21 mouse cellular contexts compared by ENCODE assay signal in genomic region chr8:79310801-79311200, GRCm38 (mm10). TPM values are rescaled to one million over a fixed set of nuclear protein-coding genes. Genes with fewer than 3 reads are reported as not detected.
DNase-seq lines count a peak whose midpoint lies in the region; ATAC-seq and TF ChIP-seq lines count a peak whose summit lies in the region.
"Had no signal": no experiment of that assay in that cellular context is flagged by ENCODE, and none has a peak within 500 bp of the region (broad histone marks: within the 10 kb centered on the region; RNA-seq: fewer than 3 reads in every experiment).

No protein-coding gene starts in this region.

- H3K9ac ChIP-seq in midbrain, embryonic 11.5 days (ENCODE audit: low read length) = no peak overlapping the region
- H3K9ac ChIP-seq in midbrain, embryonic 15.5 days = no peak overlapping the region
- no peak overlapping the region for H3K9ac ChIP-seq in ES-E14 (ENCODE audit: insufficient read depth, low read depth, low read length, poor library complexity, severe bottlenecking)
- H3K9ac ChIP-seq: embryonic facial prominence, embryonic 12.5 days; forebrain, embryonic 13.5 days; forebrain, embryonic 15.5 days had no signal

- H3K4me1 ChIP-seq in midbrain, embryonic 11.5 days (ENCODE audit: control insufficient read depth, insufficient read depth, low read length) = no peaks in the 10 kb centered on the region
- H3K4me1 ChIP-seq in midbrain, embryonic 15.5 days = no peaks in the 10 kb centered on the region
- H3K4me1 ChIP-seq in ES-E14 (ENCODE audit: control insufficient read depth in 2 of 2, insufficient read depth in 2 of 2, low read length in 2 of 2, poor library complexity in 1 of 2) = peaks cover 2 to 5% of the 10 kb centered on the region in 2 experiments; a peak in 1 of 4 replicates
- H3K4me1 ChIP-seq: embryonic facial prominence, embryonic 10.5 days; embryonic facial prominence, embryonic 12.5 days; forebrain, embryonic 13.5 days; forebrain, embryonic 15.5 days had no signal

- ATAC-seq in midbrain, embryonic 11.5 days (ENCODE audit: low FRiP score) = no peak
- ATAC-seq in midbrain, embryonic 15.5 days (replicated peaks) = no peak
- ATAC-seq: activated CD4-positive, CD25-positive, alpha-beta regulatory T cell, adult 4 months; forebrain, embryonic 13.5 days; forebrain, embryonic 15.5 days; Patski had no signal

- in situ Hi-C loops in ES-E14 (cut with MboI; ENCODE audit: low sequenced_read_pairs in 2 of 2, unreplicated experiment in 2 of 2) = no loop called here

- no peak overlapping the region for H3K27ac ChIP-seq in midbrain, embryonic 11.5 days (ENCODE audit: low read depth, low read length)
- H3K27ac ChIP-seq in midbrain, embryonic 15.5 days = no peak overlapping the region
- H3K27ac ChIP-seq in ES-E14 (ENCODE audit: insufficient read depth, low read depth, low read length, poor library complexity, severe bottlenecking) = peak overlapping the region; percentile 40; the same call in 1 of the 2 replicates
- H3K27ac ChIP-seq: embryonic facial prominence, embryonic 10.5 days; embryonic facial prominence, embryonic 12.5 days; forebrain, embryonic 13.5 days; forebrain, embryonic 15.5 days had no signal

- H3K36me3 ChIP-seq in midbrain, embryonic 11.5 days (ENCODE audit: control insufficient read depth, insufficient read depth, low read length) = no peaks in the 10 kb centered on the region
- no peaks in the 10 kb centered on the region for H3K36me3 ChIP-seq in midbrain, embryonic 15.5 days (replicated peaks)
- no peaks in the 10 kb centered on the region for H3K36me3 ChIP-seq in ES-E14 (ENCODE audit: control insufficient read depth, insufficient read depth, low read length, poor library complexity, severe bottlenecking)
- H3K36me3 ChIP-seq: embryonic facial prominence, embryonic 10.5 days; embryonic facial prominence, embryonic 12.5 days; forebrain, embryonic 15.5 days; G1E had no signal

- peak; percentile 68 for DNase-seq in midbrain, embryonic 11.5 days (ENCODE audit: low spot score, missing footprints)
- DNase-seq in thymus, postnatal 14 days = peak; percentile 13
- DNase-seq in thymus, adult 18-20 months = no peak
- DNase-seq in ES-E14 (ENCODE audit: low read depth, low spot score) = no peak
- no peak for DNase-seq in testis, postnatal 14 days (ENCODE audit: low spot score)
- DNase-seq: adrenal gland, adult 8-10 months; adrenal gland, postnatal 14 days; adrenal gland, postnatal 36 days; cerebellum, adult 11-12 months; cerebellum, adult 2 months; cerebellum, adult 9-10 months; cerebellum, postnatal 10 days; cerebellum, postnatal 25 days had no signal

- no peak overlapping the region for H3K4me3 ChIP-seq in midbrain, embryonic 11.5 days (ENCODE audit: low read depth, low read length)
- no peak overlapping the region for H3K4me3 ChIP-seq in midbrain, embryonic 15.5 days
- H3K4me3 ChIP-seq in ES-E14 (ENCODE audit: insufficient read depth in 1 of 2, low read depth in 1 of 2, low read length in 2 of 2, poor library complexity in 1 of 2, severe bottlenecking in 1 of 2) = no peak overlapping the region
- H3K4me3 ChIP-seq: embryonic facial prominence, embryonic 10.5 days; embryonic facial prominence, embryonic 12.5 days; forebrain, embryonic 13.5 days; forebrain, embryonic 15.5 days had no signal

- no peaks in the 10 kb centered on the region for H3K27me3 ChIP-seq in midbrain, embryonic 11.5 days (ENCODE audit: control insufficient read depth, insufficient read depth, low read length)
- H3K27me3 ChIP-seq in midbrain, embryonic 15.5 days (replicated peaks) = no peaks in the 10 kb centered on the region
- H3K27me3 ChIP-seq: embryonic facial prominence, embryonic 12.5 days; forebrain, embryonic 13.5 days; forebrain, embryonic 15.5 days had no signal

- 77% methylated on average over 2 of the region's 2 CpGs for WGBS in midbrain, embryonic 11.5 days
- WGBS in midbrain, embryonic 15.5 days = 79% methylated on average over 2 of the region's 2 CpGs

- no peaks in the 10 kb centered on the region for H3K9me3 ChIP-seq in midbrain, embryonic 11.5 days (ENCODE audit: control insufficient read depth, low read length)
- H3K9me3 ChIP-seq in midbrain, embryonic 15.5 days = no peaks in the 10 kb centered on the region
- no peaks in the 10 kb centered on the region for H3K9me3 ChIP-seq in ES-E14 (ENCODE audit: control insufficient read depth, insufficient read depth, low read depth, low read length)
- H3K9me3 ChIP-seq: embryonic facial prominence, embryonic 10.5 days; embryonic facial prominence, embryonic 12.5 days; forebrain, embryonic 13.5 days; forebrain, embryonic 15.5 days; G1E had no signal

- H3K4me2 ChIP-seq in midbrain, embryonic 11.5 days = no peak overlapping the region
- H3K4me2 ChIP-seq in midbrain, embryonic 15.5 days = no peak overlapping the region
- H3K4me2 ChIP-seq: embryonic facial prominence, embryonic 12.5 days; forebrain, embryonic 13.5 days; forebrain, embryonic 15.5 days had no signal

TF ChIP-seq in ES-E14, 5 proteins besides CTCF, POLR2A, EP300 and RAD21:
- TF ChIP-seq MAFK (IDR thresholded peaks at IDR 0.05; ENCODE audit: insufficient read depth, low read depth, low read length) (no peak), ZC3H11A (IDR thresholded peaks at IDR 0.05; ENCODE audit: borderline replicate concordance, low read depth, low read length) (no peak), HCFC1 (IDR thresholded peaks at IDR 0.05; ENCODE audit: borderline replicate concordance, insufficient read depth, low read length) (no peak), ZNF384 (IDR thresholded peaks at IDR 0.05; ENCODE audit: low read depth, low read length) (no peak), CHD2 (IDR thresholded peaks at IDR 0.05; ENCODE audit: low read depth, low read length) (no peak)

RNA-seq across cellular contexts. Expression of gene Mmaa, which starts 16.1 kb away (rescaled TPM):
- 10.1 and 10.4 TPM in 2 replicates for polyA plus RNA-seq in midbrain, embryonic 11.5 days (2014; fragmentation: Nextera tagmentation; extraction: Ambion mirVana)
- 19.9 and 20.3 TPM in 2 replicates for polyA plus RNA-seq in midbrain, embryonic 15.5 days (2015; fragmentation: Nextera tagmentation; extraction: Ambion mirVana)
- total RNA-seq in ES-E14 (2012; rRNA removed) = 2.4 and 3.0 TPM in 2 replicates

Comparison
In these comparisons a context has a peak if more than half of its experiments do, and no peak if none do; other contexts are left out.
1. DNase-seq: peak in midbrain, embryonic 11.5 days (single experiment) and thymus, postnatal 14 days (single experiment); none in thymus, adult 18-20 months (0 of 2), ES-E14 (single experiment) and testis, postnatal 14 days (single experiment).